27 mouse cellular contexts compared by ENCODE assay signal in the genomic region with DNA sequence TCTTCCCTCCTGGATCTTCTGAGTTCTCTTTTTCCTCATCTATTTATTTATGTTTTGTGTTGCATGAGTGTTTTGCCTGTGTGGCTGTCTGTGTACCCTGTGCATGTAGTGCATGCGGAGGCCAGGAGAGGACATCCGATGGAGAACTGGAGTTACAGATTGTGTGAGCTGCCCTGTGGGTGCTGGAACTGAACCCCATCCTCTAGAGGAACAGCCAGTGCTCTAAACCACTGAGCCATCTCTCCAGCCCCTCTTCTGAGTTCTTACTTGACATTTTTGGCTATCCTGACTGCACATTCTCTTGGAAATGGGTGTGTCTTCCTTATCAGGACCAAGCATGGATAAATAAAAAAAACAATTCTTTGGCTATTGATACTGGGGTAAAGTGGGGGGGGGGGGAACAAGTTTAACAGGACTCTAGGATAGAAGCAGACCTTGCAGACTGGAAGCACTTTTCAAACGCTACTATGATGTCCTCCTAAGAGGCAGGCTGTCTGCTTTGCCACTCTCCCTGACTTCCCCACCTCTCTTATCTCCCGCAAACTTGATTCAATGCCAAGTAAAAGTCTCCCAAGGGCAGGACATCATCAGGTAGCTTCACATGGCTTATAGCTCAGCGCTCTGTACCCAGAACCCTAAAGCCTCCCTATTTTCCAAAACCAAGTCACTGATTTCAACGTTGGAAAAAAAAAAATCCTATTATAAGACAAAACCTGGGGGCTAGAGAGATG. TPM values are rescaled to one million over a fixed set of nuclear protein-coding genes. Genes with fewer than 3 reads are reported as not detected.
"Had no signal": no experiment of that assay in that cellular context is flagged by ENCODE, and none has a peak within 500 bp of the region (broad histone marks: within the 10 kb centered on the region; RNA-seq: fewer than 3 reads in every experiment).

No protein-coding gene starts in this region.

- H3K36me3 ChIP-seq: intestine, embryonic 15.5 days; liver, embryonic 15.5 days; midbrain, embryonic 12.5 days; midbrain, embryonic 15.5 days; neural tube, embryonic 12.5 days; stomach, embryonic 15.5 days had no signal

- H3K9ac ChIP-seq: intestine, embryonic 15.5 days; liver, embryonic 15.5 days; midbrain, embryonic 12.5 days; midbrain, embryonic 15.5 days; neural tube, embryonic 12.5 days; stomach, embryonic 15.5 days had no signal

- H3K27ac ChIP-seq: intestine, embryonic 15.5 days; layer of hippocampus, adult 2 months; left cerebral cortex, adult 2 months; liver, embryonic 15.5 days; midbrain, embryonic 12.5 days; midbrain, embryonic 15.5 days; neural tube, embryonic 12.5 days; stomach, embryonic 15.5 days had no signal

- ATAC-seq: intestine, embryonic 15.5 days; midbrain, embryonic 15.5 days had no signal

- DNase-seq: kidney, adult 11 months; kidney, adult 8-10 months; kidney, postnatal 25 days; layer of hippocampus, adult 9-11 months; lung, adult 2 months; lung, postnatal 36 days; retina, postnatal 1 day; right cerebral cortex, postnatal 25 days; spleen, adult 18-20 months; thymus, adult 18-20 months; thymus, postnatal 36 days had no signal

- H3K9me3 ChIP-seq: intestine, embryonic 15.5 days; liver, embryonic 15.5 days; midbrain, embryonic 12.5 days; midbrain, embryonic 15.5 days; neural tube, embryonic 12.5 days; stomach, embryonic 15.5 days had no signal

- H3K27me3 ChIP-seq: intestine, embryonic 15.5 days; liver, embryonic 15.5 days; midbrain, embryonic 12.5 days; midbrain, embryonic 15.5 days; neural tube, embryonic 12.5 days; stomach, embryonic 15.5 days had no signal

- H3K4me2 ChIP-seq: intestine, embryonic 15.5 days; liver, embryonic 15.5 days; midbrain, embryonic 12.5 days; midbrain, embryonic 15.5 days; neural tube, embryonic 12.5 days; stomach, embryonic 15.5 days had no signal

- H3K4me3 ChIP-seq: intestine, embryonic 15.5 days; layer of hippocampus, adult 2 months; left cerebral cortex, adult 2 months; liver, embryonic 15.5 days; midbrain, embryonic 12.5 days; midbrain, embryonic 15.5 days; neural tube, embryonic 12.5 days; stomach, embryonic 15.5 days had no signal

- H3K4me1 ChIP-seq: midbrain, embryonic 12.5 days; midbrain, embryonic 15.5 days; neural tube, embryonic 12.5 days; stomach, embryonic 15.5 days had no signal

RNA-seq across cellular contexts. Expression of gene Nipal1, which starts 13.6 kb away (rescaled TPM):
- total RNA-seq: layer of hippocampus, adult 2 months; layer of hippocampus, postnatal 25 days; left cerebral cortex, adult 2 months; left cerebral cortex, postnatal 10 days; left cerebral cortex, postnatal 36 days had no signal

RNA-seq across cellular contexts. Expression of gene Cnga1, which starts 17.1 kb away (rescaled TPM):
- total RNA-seq: layer of hippocampus, adult 2 months; layer of hippocampus, postnatal 25 days; left cerebral cortex, adult 2 months; left cerebral cortex, postnatal 10 days; left cerebral cortex, postnatal 36 days had no signal
- polyA plus RNA-seq: intestine, embryonic 15.5 days; kidney, embryonic 16.5 days; large intestine, adult 2 months; limb, embryonic 11.5 days; liver, embryonic 15.5 days; lung, embryonic 16.5 days; midbrain, embryonic 12.5 days; midbrain, embryonic 15.5 days; neural tube, embryonic 12.5 days; stomach, embryonic 15.5 days; urinary bladder, adult 2 months had no signal
